Mouse (Mus musculus): ENCODE measurements at regions not wholly inside any gene's neighbourhood (a gene's known extent, or its start where the extent isn't known, plus 50 kb on each side); places are given as distances from the start of the nearest gene placed in this dataset.

DNA sequence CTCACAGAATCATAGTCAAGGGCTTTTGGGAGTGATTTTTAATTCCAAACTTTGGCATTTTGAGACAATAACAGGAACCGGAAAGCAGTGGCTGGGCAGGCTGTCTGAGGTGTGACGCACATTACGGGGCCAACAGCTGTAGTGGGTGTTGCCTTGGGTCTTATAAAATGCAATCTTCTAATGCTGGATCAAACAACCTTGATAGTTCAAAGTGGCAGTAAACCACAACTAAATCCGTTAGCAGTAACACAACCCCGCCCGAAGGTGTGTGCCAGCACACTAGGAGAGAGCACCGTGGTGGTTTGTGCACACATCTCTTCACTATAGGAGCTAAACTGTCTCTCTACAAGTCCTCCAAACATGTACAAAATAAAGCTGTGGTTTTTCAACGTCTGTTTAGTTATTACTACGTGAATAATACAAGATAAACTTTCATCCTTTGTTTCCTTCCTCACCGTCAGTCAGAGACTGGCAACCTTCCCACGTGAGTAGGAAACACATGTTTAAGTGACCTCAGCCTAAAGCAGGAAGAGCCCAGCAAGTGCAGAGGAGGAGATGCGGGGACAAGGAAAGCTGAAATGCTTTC, 72.0 kb upstream of the Dph5 start:
- peak in 1 of 2 experiments; percentile 18 for DNase-seq (ENCODE audit: low spot score in 2 of 2)

DNA sequence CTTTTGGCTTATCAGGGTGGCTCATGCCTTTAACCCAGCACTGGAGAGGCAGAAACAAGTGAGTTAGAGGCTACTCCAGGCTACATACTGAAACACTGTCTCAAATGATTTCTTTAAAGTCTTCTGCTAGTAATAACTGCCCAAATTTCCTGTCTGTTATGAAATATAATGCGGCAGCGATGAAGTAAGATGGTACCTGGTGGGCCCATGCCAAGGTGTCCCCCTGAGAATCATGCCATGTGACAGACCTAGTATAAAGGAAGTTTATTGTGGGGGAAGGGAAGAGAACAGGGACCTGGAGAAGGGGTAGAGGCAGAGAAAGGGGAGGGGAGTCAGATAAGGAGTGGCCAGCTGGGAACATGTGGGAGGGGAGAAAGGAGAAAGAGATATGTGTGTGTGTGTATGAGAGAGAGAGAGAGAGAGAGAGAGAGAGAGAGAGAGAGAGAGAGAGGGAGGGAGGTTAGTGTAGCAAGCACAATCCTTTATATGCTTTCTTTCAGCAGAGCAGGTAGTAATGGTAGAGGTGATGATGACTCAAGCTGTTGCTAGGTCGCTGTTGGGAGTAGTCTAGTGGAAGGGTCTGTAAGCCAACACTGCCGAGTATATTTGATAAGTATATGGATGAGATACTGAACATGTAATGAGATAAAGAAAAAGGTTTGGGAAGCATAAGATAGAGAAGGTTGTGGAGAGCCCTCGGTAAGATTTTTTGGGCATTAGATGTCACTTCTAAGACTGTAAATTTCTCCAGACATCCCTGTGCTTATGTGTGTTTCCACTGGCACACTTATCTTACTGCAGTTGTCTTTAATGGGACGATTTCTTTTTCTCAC, 71.1 kb upstream of the Dph5 start:
- no peak for DNase-seq (ENCODE audit: low spot score in 2 of 2)

DNA sequence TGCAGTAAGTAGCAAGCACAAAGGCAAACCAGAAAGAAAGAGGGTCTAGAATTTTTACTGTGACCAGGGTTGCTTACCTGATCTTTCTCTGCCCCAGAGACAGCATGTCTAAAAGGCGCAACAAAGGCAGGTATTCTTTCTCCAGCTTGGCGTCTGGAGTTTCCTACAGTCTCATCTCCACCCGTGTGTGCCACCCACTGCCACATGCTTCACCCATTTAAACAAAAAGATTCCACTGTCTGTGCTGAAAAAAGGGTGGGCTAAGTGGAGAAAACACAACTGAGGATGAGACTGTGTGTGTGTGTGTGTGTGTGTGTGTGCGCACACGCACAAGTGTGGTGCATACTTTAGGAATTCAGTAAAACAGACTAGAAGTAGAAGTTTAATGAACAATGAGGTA, 69.9 kb upstream of the Dph5 start:
- no peak for DNase-seq (ENCODE audit: low spot score in 2 of 2)

DNA sequence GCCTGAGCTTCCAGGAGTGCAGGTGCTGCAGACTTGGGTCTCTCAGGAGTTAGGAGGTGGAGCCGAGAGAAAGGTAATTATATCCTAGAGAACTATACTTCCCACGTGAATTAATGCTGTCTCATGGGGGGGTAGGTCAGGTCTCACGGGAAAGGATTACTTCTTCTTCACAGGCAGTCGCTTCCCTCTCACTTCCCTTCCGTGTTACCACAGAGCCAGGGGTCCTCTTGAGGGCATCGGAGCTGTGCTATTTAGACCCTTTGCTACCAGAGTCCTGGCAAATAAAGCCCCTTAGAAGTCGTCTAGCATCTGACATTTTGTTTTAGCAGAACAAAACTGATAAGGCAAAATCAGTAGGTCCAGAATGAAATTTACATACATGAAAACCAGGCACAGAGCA, 68.9 kb upstream of the Dph5 start:
- DNase-seq (ENCODE audit: low spot score in 2 of 2), result no peak

DNA sequence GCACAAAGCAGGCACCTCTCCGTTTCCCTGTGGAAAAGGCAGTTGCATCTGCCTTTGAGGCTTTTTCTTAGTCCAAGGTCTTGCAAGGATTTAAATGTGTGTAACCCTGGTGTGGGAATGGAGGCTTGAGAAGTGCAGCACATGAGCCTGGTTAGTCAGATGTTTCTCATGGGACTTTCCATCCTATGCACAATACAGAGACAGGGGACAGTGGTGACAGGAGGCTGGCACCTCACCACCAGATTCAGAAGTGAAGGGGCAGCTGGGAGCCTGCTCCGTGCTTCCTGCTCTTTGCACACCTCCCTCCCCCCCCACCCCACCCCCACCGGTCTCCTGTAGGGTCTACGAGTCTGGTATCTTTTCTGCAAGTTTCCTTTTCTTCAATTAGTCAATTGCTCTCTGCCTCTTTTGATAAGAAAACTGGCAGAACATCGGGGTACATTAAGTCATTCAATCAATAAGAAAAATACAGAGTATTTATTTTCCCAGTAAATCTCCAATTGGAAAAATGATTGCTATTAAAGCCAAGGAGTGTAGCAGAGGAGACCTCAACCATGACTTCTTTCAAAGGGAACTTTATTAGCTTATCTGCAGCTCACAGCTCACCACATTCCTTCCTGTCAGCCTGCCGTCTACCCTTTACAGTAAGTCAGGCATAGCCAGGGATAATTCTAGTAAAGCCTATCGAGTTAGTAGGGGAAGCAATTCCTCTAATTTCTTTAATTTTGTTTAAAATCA, 68.1 kb upstream of the Dph5 start:
- DNase-seq (ENCODE audit: low spot score in 2 of 2), result no peak

GRCm38 (mm10) chr3:115820139-115820481, 67.5 kb upstream of the Dph5 start:
- no peak for DNase-seq (ENCODE audit: low spot score in 2 of 2)

DNA sequence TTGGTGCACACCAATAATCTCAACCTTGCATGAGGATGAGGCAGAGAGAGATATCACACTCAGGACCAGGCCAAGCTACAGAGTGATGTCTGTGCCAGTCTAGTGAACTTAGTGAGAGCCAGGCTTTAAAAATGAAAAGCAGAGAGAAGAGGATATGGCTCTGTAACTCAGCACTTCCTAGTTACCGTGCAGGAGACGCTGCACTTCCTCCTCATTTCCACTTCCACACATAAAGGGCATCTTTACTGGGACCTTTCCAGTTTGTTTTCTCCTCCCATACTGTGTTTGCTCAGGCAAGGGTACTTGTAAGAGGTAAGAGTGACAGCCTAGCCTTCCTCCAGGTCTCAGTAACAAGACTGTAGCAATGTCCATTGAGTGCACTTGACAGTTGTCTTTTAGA, 66.0 kb upstream of the Dph5 start:
- no peak for DNase-seq (ENCODE audit: low spot score in 2 of 2)

- no peak for DNase-seq (ENCODE audit: low spot score in 2 of 2)
These were observed 65.1 kb upstream of the Dph5 start for GRCm38 (mm10) chr3:115822491-115822890.

DNA sequence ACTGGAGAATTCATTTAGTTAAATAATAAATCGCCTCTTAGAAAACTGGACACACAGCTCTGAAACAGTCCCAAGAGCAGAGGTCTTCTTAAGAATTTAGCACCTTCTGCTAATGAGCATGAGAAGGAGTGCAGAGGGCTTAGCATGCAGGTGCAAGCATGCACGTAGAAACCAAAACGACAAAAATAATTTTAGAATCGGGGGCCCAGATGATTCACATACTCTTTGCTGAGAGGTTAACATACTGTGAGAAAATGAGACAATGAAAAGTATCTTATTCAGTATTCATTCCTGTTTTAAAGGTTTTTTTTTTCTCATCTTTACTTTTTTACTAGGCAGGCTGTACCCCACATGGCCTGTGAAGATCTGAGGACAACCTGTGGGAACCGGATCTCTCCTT, 63.9 kb upstream of the Dph5 start:
- DNase-seq (ENCODE audit: low spot score in 2 of 2), result no peak

DNA sequence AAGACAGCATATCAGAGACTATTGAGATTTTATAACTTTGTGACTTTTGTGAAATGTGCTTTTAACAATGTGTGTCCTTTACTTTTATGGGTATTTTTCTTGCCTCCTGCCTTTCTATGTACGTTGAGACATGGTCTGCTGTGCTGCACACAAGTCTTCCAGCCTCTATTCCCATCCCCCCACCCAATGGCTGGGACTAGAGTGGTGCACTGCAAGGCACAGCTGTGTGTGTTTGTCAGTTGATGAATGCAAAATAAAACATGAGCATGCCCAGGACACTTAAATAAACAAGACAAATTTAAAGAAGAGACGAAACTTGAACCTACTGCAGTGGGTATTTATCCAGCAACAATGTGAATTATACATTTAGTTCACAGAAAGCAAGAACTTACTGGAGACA, 62.8 kb upstream of the Dph5 start:
- DNase-seq (ENCODE audit: low spot score in 2 of 2), result no peak

- no peak for DNase-seq (ENCODE audit: low spot score in 2 of 2)
These were observed 52.3 kb upstream of the Dph5 start for GRCm38 (mm10) chr3:115835381-115835780.

GRCm38 (mm10) chr3:115837617-115838216, 49.9 kb upstream of the Dph5 start:
- no peak for DNase-seq (ENCODE audit: low spot score in 2 of 2)
